Mouse (Mus musculus): ENCODE data around the gene Plac1. TPM values are rescaled to one million over a fixed set of nuclear protein-coding genes. Genes with fewer than 3 reads are reported as not detected.
A peak's percentile ranks its signal among the peaks of the same experiment; 100 is the strongest.

The Plac1 gene
- polyA plus RNA-seq, 1 experiment: not detected

- peak overlapping the region; percentile 8; the same call in 1 of the 2 replicates for H3K4me3 ChIP-seq (ENCODE audit: insufficient read depth, low read length)
- no peak overlapping the region for H3K27ac ChIP-seq (ENCODE audit: insufficient read depth, low read length)
Measured at GRCm38 (mm10) chrX:53057760-53058090, 182.2 kb downstream of the Plac1 start.

GRCm38 (mm10) chrX:53057054-53057759 lies 182.7 kb downstream of the Plac1 start:
- peak overlapping the region; percentile 38 for H3K4me3 ChIP-seq (ENCODE audit: insufficient read depth, low read length)
- no peak overlapping the region for H3K27ac ChIP-seq (ENCODE audit: insufficient read depth, low read length)
- no peak for TF ChIP-seq CTCF (IDR thresholded peaks at IDR 0.05; ENCODE audit: extremely low read depth, insufficient read depth, low read length)
- TF ChIP-seq POLR2A (IDR thresholded peaks at IDR 0.05; ENCODE audit: extremely low read depth, insufficient read depth, low read length): no peak
- H3K4me1 ChIP-seq (ENCODE audit: control insufficient read depth, insufficient read depth, low read length): no peaks in the 10 kb centered on the region

More at GRCm38 (mm10) chrX:53057760-53058090, 182.2 kb downstream of the Plac1 start:
- TF ChIP-seq CTCF (IDR thresholded peaks at IDR 0.05; ENCODE audit: extremely low read depth, insufficient read depth, low read length) (no peak), POLR2A (IDR thresholded peaks at IDR 0.05; ENCODE audit: extremely low read depth, insufficient read depth, low read length) (no peak)
- H3K4me1 ChIP-seq (ENCODE audit: control insufficient read depth, insufficient read depth, low read length): no peaks in the 10 kb centered on the region

- peak overlapping the region; percentile 38 for H3K4me3 ChIP-seq (ENCODE audit: insufficient read depth, low read length)
- no peak for TF ChIP-seq POLR2A (IDR thresholded peaks at IDR 0.05; ENCODE audit: extremely low read depth, insufficient read depth, low read length)
- TF ChIP-seq CTCF (IDR thresholded peaks at IDR 0.05; ENCODE audit: extremely low read depth, insufficient read depth, low read length): no peak
- no peak overlapping the region for H3K27ac ChIP-seq (ENCODE audit: insufficient read depth, low read length)
- no peaks in the 10 kb centered on the region for H3K4me1 ChIP-seq (ENCODE audit: control insufficient read depth, insufficient read depth, low read length)
Measured at GRCm38 (mm10) chrX:53056627-53057026, 183.3 kb downstream of the Plac1 start.

- Histone ChIP-seq H3K27ac (ENCODE audit: insufficient read depth, low read length) (no peak overlapping the region), H3K4me3 (ENCODE audit: insufficient read depth, low read length) (no peak overlapping the region), H3K4me1 (ENCODE audit: control insufficient read depth, insufficient read depth, low read length) (no peaks in the 10 kb centered on the region)
- no peak for TF ChIP-seq CTCF (IDR thresholded peaks at IDR 0.05; ENCODE audit: extremely low read depth, insufficient read depth, low read length)
- no peak for TF ChIP-seq POLR2A (IDR thresholded peaks at IDR 0.05; ENCODE audit: extremely low read depth, insufficient read depth, low read length)
Measured at GRCm38 (mm10) chrX:53055771-53056170, 184.1 kb downstream of the Plac1 start.

GRCm38 (mm10) chrX:53053885-53054284 lies 186.0 kb downstream of the Plac1 start:
- Histone ChIP-seq H3K4me1 (ENCODE audit: control insufficient read depth, insufficient read depth, low read length) (no peaks in the 10 kb centered on the region), H3K27ac (ENCODE audit: insufficient read depth, low read length) (no peak overlapping the region), H3K4me3 (ENCODE audit: insufficient read depth, low read length) (no peak overlapping the region)
- no peak for TF ChIP-seq CTCF (IDR thresholded peaks at IDR 0.05; ENCODE audit: extremely low read depth, insufficient read depth, low read length)
- TF ChIP-seq POLR2A (IDR thresholded peaks at IDR 0.05; ENCODE audit: extremely low read depth, insufficient read depth, low read length): no peak

- H3K4me1 ChIP-seq (ENCODE audit: control insufficient read depth, insufficient read depth, low read length): no peaks in the 10 kb centered on the region
- no peak overlapping the region for H3K27ac ChIP-seq (ENCODE audit: insufficient read depth, low read length)
- no peak overlapping the region for H3K4me3 ChIP-seq (ENCODE audit: insufficient read depth, low read length)
- TF ChIP-seq POLR2A (IDR thresholded peaks at IDR 0.05; ENCODE audit: extremely low read depth, insufficient read depth, low read length) (no peak), CTCF (IDR thresholded peaks at IDR 0.05; ENCODE audit: extremely low read depth, insufficient read depth, low read length) (no peak)
Measured at GRCm38 (mm10) chrX:53052652-53053500, 187.0 kb downstream of the Plac1 start.

- Histone ChIP-seq H3K27ac (ENCODE audit: insufficient read depth, low read length) (no peak overlapping the region), H3K4me1 (ENCODE audit: control insufficient read depth, insufficient read depth, low read length) (no peaks in the 10 kb centered on the region), H3K4me3 (ENCODE audit: insufficient read depth, low read length) (no peak overlapping the region)
- TF ChIP-seq POLR2A (IDR thresholded peaks at IDR 0.05; ENCODE audit: extremely low read depth, insufficient read depth, low read length) (no peak), CTCF (IDR thresholded peaks at IDR 0.05; ENCODE audit: extremely low read depth, insufficient read depth, low read length) (no peak)
Measured at GRCm38 (mm10) chrX:53050353-53050752, 189.6 kb downstream of the Plac1 start.

GRCm38 (mm10) chrX:53049196-53049595 lies 190.7 kb downstream of the Plac1 start:
- Histone ChIP-seq H3K27ac (ENCODE audit: insufficient read depth, low read length) (no peak overlapping the region), H3K4me3 (ENCODE audit: insufficient read depth, low read length) (no peak overlapping the region), H3K4me1 (ENCODE audit: control insufficient read depth, insufficient read depth, low read length) (no peaks in the 10 kb centered on the region)
- TF ChIP-seq CTCF (IDR thresholded peaks at IDR 0.05; ENCODE audit: extremely low read depth, insufficient read depth, low read length) (no peak), POLR2A (IDR thresholded peaks at IDR 0.05; ENCODE audit: extremely low read depth, insufficient read depth, low read length) (no peak)

GRCm38 (mm10) chrX:53046911-53047310 lies 193.0 kb downstream of the Plac1 start:
- TF ChIP-seq CTCF (IDR thresholded peaks at IDR 0.05; ENCODE audit: extremely low read depth, insufficient read depth, low read length) (no peak), POLR2A (IDR thresholded peaks at IDR 0.05; ENCODE audit: extremely low read depth, insufficient read depth, low read length) (no peak)
- Histone ChIP-seq H3K27ac (ENCODE audit: insufficient read depth, low read length) (no peak overlapping the region), H3K4me3 (ENCODE audit: insufficient read depth, low read length) (no peak overlapping the region), H3K4me1 (ENCODE audit: control insufficient read depth, insufficient read depth, low read length) (no peaks in the 10 kb centered on the region)

Measured in cortical plate, adult 2 months (tissue).